Mouse (Mus musculus) adipose tissue, adult 10 weeks (tissue): ENCODE measurements around the gene Fam124a. TPM values are rescaled to one million over a fixed set of nuclear protein-coding genes. Genes with fewer than 3 reads are reported as not detected.

Source experiments
- polyA plus RNA-seq: library from polyadenylated mRNA; stranded (reverse); fragments of 350-450 nt; fragmentation: Illumina TruSeq; extraction: RNeasy Lipid Tissue Mini Kit (QIAGEN cat#74804); gene quantifications from one replicate; pipeline ENCODE4 v1.2.3, GENCODE M21; 2014; ENCODE audit warnings: low read depth, low replicate concordance

Fam124a gene
- 5.1 TPM for polyA plus RNA-seq

GRCm38 (mm10) chr14:62555309-62555829 is at the start of gene Fam124a:
TSS of gene Fam124a (plus strand) at chr14:62555737.

GRCm38 (mm10) chr14:62566821-62567220 is 11.3 kb downstream of the Fam124a start, which contains the start of gene Gm4131:
TSS of gene Gm4131 (minus strand) at chr14:62566921.

Other genes with a start within 250 kb of the Fam124a start
- not detected for gene Gucy1b2, start 99.4 kb upstream of the Fam124a start, polyA plus RNA-seq
- not detected for gene Gm4131, start 11.2 kb downstream of the Fam124a start, polyA plus RNA-seq
- gene Serpine3, start 107.9 kb downstream of the Fam124a start, polyA plus RNA-seq: not detected
- 16.3 TPM for gene Ints6, start 205.4 kb downstream of the Fam124a start, polyA plus RNA-seq